Mouse (Mus musculus) heart, embryonic 11.5 days (tissue): ENCODE data around the gene Akap13. TPM values are rescaled to one million over a fixed set of nuclear protein-coding genes. Genes with fewer than 3 reads are reported as not detected.

Source experiments
- ATAC-seq: fragments of 200-750 bp; cut with Nextera tagmentation; replicated peaks from 2 replicates; pipeline ENCODE4 v1.8.0; 2017; ENCODE audit warnings: moderate library complexity; ENCODE audit not compliant: insufficient number of reproducible peaks, low FRiP score, low TSS enrichment
- H3K27ac ChIP-seq: fragments of 300-500 bp; sonication (generic); 2 replicates; pipeline ENCODE4 v1.5.1; 2014; ENCODE audit warnings: mild to moderate bottlenecking, low read depth, low read length
- H3K27me3 ChIP-seq: fragments of 300-500 bp; sonication (generic); 2 replicates; pipeline ENCODE4 v1.6.1; 2014; ENCODE audit warnings: mild to moderate bottlenecking, low read length, mixed read lengths; ENCODE audit not compliant: control insufficient read depth, insufficient read depth
- H3K36me3 ChIP-seq: fragments of 300-500 bp; sonication (generic); 2 replicates; pipeline ENCODE4 v1.6.1; 2014; ENCODE audit warnings: mild to moderate bottlenecking, low read length, moderate library complexity, mixed read lengths; ENCODE audit not compliant: control insufficient read depth, insufficient read depth
- H3K4me1 ChIP-seq: fragments of 300-500 bp; sonication (generic); 2 replicates; pipeline ENCODE4 v1.6.1; 2014; ENCODE audit warnings: low read length; ENCODE audit not compliant: control insufficient read depth, insufficient read depth
- H3K4me2 ChIP-seq: fragments of 300-500 bp; sonication (generic); 2 replicates; pipeline ENCODE4 v1.6.1; 2014; ENCODE audit warnings: mild to moderate bottlenecking, moderate library complexity
- H3K4me3 ChIP-seq: fragments of 300-500 bp; sonication (generic); 2 replicates; pipeline ENCODE4 v1.5.1; 2014; ENCODE audit warnings: low read depth, low read length
- H3K9ac ChIP-seq: fragments of 300-500 bp; sonication (generic); 2 replicates; pipeline ENCODE4 v1.6.1; 2014; ENCODE audit warnings: mild to moderate bottlenecking, low read depth, low read length, moderate library complexity
- H3K9me3 ChIP-seq: fragments of 300-500 bp; sonication (generic); replicated peaks from 2 replicates; pipeline ENCODE4 v1.6.1; 2016; ENCODE audit warnings: low read length; ENCODE audit not compliant: control insufficient read depth
- WGBS: fragments of 180-500 bp; shearing (Covaris S2); extraction: QIAGEN DNeasy Blood & Tissue Kit; methylation state at CpG from one replicate; pipeline ENCODE4 v1.1.7; 2014; ENCODE audit not compliant: insufficient replicate concordance; 5-methylcytosine and 5-hydroxymethylcytosine counted together
- polyA plus RNA-seq: library from polyadenylated mRNA; unstranded; fragments of >200 nt; fragmentation: Nextera tagmentation; extraction: Ambion mirVana; gene quantifications from 2 replicates; pipeline ENCODE4 v1.2.1, GENCODE M21; 2014

Gene Akap13
- polyA plus RNA-seq, 1 experiment from 2014 or later: 68.1 TPM

DNA sequence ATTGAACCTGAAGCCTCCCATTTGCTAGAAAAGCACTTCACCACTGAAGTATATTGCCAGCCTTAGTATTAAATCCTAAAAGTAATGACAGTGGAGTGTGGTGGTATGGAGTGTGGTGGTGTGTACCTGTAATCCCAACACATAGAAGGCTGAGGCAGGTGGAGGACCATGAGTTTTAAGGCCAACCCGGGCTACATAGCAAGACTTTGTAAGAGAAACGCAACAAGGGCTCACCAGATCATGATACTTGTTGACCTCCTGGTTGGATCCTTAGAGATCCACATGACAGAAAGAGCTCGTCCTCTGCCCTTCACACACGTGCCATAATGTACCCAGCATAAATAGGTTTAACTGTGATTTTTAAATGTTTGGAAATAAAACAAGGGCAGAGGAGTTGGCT, 254.6 kb downstream of the Akap13 start:
- no peak overlapping the region for H3K9ac ChIP-seq
- no peaks in the 10 kb centered on the region for H3K9me3 ChIP-seq
- H3K27me3 ChIP-seq: no peaks in the 10 kb centered on the region
- peaks cover 3% of the 10 kb centered on the region; the same call in 1 of the 2 replicates for H3K4me1 ChIP-seq
- no peak overlapping the region for H3K27ac ChIP-seq
- WGBS: 88% methylated on average over 4 of the region's 4 CpGs
- H3K36me3 ChIP-seq: peaks cover 14% of the 10 kb centered on the region
- H3K4me2 ChIP-seq: no peak overlapping the region
- no peak for ATAC-seq
- no peak overlapping the region for H3K4me3 ChIP-seq

DNA sequence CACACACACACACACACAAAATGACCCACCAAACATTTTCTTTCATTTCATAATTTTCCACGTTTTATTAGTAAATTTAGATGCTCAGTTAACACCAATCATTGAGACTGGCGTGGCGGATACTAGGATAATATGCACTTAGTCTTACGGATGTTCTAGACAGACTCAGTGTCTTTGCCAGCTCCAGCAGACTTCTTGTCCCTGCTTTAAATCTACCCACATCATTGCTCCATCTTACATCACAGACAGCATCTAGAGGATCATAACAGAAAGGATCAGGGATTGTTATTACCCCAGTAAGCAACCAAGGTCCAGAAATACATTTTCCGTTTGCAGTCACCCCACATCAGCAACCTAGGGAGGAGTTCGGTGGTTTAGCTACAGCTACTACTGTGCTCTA, 255.6 kb downstream of the Akap13 start:
- Histone ChIP-seq H3K27ac (no peak overlapping the region), H3K36me3 (peaks cover 13% of the 10 kb centered on the region), H3K9ac (no peak overlapping the region), H3K27me3 (no peaks in the 10 kb centered on the region), H3K4me1 (peaks cover 6% of the 10 kb centered on the region), H3K4me2 (no peak overlapping the region), H3K9me3 (no peaks in the 10 kb centered on the region), H3K4me3 (no peak overlapping the region)
- no peak for ATAC-seq
- WGBS: 88% methylated on average over 6 of the region's 6 CpGs

DNA sequence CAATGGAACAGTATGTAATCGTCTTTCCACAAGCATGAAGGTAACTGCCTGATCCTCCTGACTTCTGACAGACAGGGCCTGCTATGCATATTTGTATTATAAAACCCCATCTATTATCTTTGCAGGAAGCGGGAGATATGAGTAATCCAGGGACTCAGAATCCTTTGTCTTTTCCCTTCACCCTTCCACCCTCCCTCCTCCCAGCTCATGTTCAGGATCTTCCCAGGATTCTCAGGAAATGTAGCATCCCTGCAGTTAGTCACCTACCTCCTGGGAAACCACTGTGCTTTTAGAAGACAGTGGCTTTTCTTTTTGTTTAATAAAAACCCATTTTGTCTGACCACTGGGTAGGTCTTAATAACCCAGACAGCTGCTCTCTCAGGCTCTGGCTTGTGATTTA, 256.1 kb downstream of the Akap13 start:
- no peaks in the 10 kb centered on the region for H3K9me3 ChIP-seq
- WGBS: 75% methylated on average over 2 of the region's 2 CpGs
- no peaks in the 10 kb centered on the region for H3K27me3 ChIP-seq
- peaks cover 6% of the 10 kb centered on the region for H3K4me1 ChIP-seq
- H3K36me3 ChIP-seq: peaks cover 9% of the 10 kb centered on the region; the same call in 1 of the 2 replicates
- H3K27ac ChIP-seq: no peak overlapping the region
- no peak for ATAC-seq
- H3K9ac ChIP-seq: no peak overlapping the region
- H3K4me3 ChIP-seq: no peak overlapping the region
- H3K4me2 ChIP-seq: no peak overlapping the region

DNA sequence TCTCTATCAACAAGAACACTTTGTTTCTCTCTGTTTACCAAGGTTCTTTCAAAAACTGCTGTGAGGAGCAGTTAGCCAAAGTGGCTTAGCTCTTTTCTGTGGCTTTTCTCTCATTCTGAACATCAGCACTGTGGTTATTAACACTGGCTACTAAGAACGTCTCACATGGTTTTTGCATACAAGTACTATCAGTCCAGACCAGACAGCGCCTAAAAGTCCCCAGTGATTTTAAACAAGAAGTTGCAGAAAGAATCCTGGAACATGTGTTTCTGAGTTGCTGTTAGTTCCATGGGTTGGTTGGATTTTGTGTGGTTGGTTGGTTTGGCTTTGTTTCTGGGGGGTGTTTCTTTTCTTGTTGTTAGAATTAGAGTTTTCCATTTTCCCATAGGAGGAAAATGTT, 257.5 kb downstream of the Akap13 start:
- Histone ChIP-seq H3K9ac (no peak overlapping the region), H3K36me3 (0 out of 2 replicates have a peak, but pooled peaks cover 2% of the 10 kb centered on the region), H3K27me3 (no peaks in the 10 kb centered on the region), H3K4me1 (peaks cover 6% of the 10 kb centered on the region), H3K27ac (no peak overlapping the region; the same call in 1 of the 2 replicates), H3K9me3 (no peaks in the 10 kb centered on the region), H3K4me2 (no peak overlapping the region), H3K4me3 (no peak overlapping the region)
- ATAC-seq: no peak
- 69% methylated on average over 2 of the region's 2 CpGs for WGBS

DNA sequence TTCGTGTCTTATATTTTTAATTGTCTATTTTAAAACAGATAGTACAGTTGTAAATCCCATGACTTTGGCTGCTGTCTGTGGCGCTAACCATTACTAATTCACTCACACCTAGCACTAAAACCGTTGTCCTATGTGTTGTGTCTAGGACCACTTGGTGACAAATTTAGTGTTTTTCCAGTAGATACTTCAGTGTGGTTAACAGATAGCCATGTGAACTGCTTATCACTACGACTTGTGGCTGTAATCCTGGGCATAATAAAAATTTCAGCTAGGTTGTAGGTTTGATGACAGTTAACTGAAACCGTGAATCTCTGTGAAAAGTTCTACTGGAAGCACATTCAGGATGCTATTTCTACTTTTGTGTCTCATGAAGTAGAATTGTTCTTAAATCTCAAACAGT, 258.6 kb downstream of the Akap13 start:
- no peak overlapping the region for H3K4me3 ChIP-seq
- no peak for ATAC-seq
- peaks cover 6% of the 10 kb centered on the region for H3K4me1 ChIP-seq
- no peaks in the 10 kb centered on the region for H3K36me3 ChIP-seq
- WGBS: 76% methylated on average over 5 of the region's 5 CpGs
- no peaks in the 10 kb centered on the region for H3K9me3 ChIP-seq
- H3K27ac ChIP-seq: no peak overlapping the region
- no peak overlapping the region for H3K9ac ChIP-seq
- H3K4me2 ChIP-seq: no peak overlapping the region
- H3K27me3 ChIP-seq: no peaks in the 10 kb centered on the region

DNA sequence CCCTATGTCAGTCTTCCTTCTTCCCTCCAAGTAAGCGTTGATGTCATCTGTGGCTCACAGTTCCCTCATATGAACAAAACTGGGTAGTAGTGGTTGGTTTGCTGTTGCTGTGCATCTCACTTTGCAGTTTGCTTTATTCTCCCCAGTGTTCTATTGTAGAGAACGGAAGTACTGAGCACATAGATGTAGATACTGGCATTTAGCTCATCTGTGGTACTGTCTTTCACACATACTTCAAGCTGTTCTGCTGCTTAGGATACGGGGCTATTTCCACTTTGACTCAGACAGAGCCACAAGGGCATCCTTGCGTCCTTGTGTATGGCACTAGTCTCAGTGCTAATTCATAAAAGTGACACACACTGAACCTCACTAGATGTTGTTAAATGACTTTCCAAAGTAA, 259.7 kb downstream of the Akap13 start:
- no peak overlapping the region for H3K4me2 ChIP-seq
- H3K27ac ChIP-seq: no peak overlapping the region
- H3K9ac ChIP-seq: no peak overlapping the region
- WGBS: 86% methylated on average over 4 of the region's 4 CpGs
- no peaks in the 10 kb centered on the region for H3K36me3 ChIP-seq
- H3K4me3 ChIP-seq: no peak overlapping the region
- ATAC-seq: no peak
- H3K9me3 ChIP-seq: no peaks in the 10 kb centered on the region
- peaks cover 6% of the 10 kb centered on the region for H3K4me1 ChIP-seq
- no peaks in the 10 kb centered on the region for H3K27me3 ChIP-seq

DNA sequence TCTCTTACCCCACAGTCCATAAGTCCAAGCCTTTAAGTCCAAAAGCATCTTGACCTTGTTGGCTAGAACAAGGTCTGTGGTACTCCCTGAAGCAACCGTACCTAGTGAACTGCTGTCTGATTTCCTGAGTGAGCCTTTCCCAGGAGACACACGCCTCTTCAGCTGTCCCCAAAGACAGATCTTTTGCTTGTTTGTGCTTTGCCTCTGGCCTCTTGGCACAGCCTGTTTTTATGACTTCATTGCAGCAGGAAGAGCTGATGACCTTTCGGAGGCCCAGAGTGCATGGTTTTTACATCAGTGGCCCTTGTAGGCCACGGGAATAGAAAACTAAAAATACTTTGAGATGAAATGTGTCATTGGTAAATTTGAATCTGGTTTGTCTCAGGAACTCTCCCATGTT, 260.6 kb downstream of the Akap13 start:
- Histone ChIP-seq H3K9ac (no peak overlapping the region), H3K36me3 (peaks cover 3% of the 10 kb centered on the region; the same call in 1 of the 2 replicates), H3K27ac (peak overlapping the region; percentile 36), H3K4me3 (no peak overlapping the region), H3K9me3 (no peaks in the 10 kb centered on the region), H3K27me3 (no peaks in the 10 kb centered on the region), H3K4me1 (peaks cover 6% of the 10 kb centered on the region), H3K4me2 (no peak overlapping the region)
- 44% methylated on average over 4 of the region's 4 CpGs for WGBS
- no peak for ATAC-seq

DNA sequence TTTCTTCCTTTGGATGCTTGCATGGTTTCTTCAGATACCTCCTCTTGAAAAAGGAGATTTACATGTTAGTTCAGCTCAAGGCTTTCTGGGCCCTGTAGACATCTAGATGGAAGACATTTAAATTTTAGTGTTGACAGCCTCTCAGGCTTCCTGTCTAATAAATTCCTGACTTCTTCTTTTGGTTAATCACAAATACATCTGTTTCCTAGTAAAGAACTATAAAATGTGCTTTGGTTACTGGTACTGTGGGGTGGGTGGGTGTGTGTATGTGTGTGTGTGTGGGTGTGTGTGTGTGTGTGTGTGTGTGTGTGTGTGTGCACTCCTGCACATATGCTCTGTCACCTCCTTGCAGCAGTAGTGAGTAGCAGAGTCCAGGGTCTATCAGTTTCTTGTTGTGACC, 262.0 kb downstream of the Akap13 start:
- no peak for ATAC-seq
- Histone ChIP-seq H3K36me3 (peaks cover 6% of the 10 kb centered on the region; the same call in 1 of the 2 replicates), H3K9ac (no peak overlapping the region), H3K4me1 (peaks cover 6% of the 10 kb centered on the region), H3K4me2 (no peak overlapping the region), H3K9me3 (no peaks in the 10 kb centered on the region), H3K27me3 (no peaks in the 10 kb centered on the region), H3K4me3 (no peak overlapping the region), H3K27ac (no peak overlapping the region)

DNA sequence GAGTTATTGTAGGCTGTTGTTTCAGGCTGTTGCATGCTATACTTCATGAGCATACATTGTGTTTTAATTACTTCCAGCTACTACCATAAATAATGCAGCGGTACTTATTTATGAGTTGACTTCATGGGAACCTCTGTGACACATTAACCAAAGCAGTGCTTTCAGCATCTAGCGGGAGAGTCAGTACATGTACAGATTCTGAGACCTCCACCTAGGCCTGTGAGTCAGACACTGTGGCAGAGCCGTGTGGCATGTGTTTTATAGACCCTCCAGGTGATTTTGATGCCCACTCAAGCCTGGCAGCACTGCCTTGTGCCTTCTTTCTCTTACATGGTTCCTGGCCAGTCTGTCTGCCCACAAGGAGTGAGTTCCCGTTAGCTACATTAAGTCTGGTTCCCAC, 266.0 kb downstream of the Akap13 start:
- Histone ChIP-seq H3K4me1 (no peaks in the 10 kb centered on the region), H3K27ac (no peak overlapping the region), H3K4me3 (no peak overlapping the region), H3K36me3 (peaks cover 18% of the 10 kb centered on the region), H3K9ac (no peak overlapping the region), H3K4me2 (no peak overlapping the region), H3K9me3 (no peaks in the 10 kb centered on the region), H3K27me3 (no peaks in the 10 kb centered on the region)
- ATAC-seq: no peak
- WGBS: 90% methylated on average over 4 of the region's 4 CpGs
